8 mouse cellular contexts compared by ENCODE assay signal in the genomic region with DNA sequence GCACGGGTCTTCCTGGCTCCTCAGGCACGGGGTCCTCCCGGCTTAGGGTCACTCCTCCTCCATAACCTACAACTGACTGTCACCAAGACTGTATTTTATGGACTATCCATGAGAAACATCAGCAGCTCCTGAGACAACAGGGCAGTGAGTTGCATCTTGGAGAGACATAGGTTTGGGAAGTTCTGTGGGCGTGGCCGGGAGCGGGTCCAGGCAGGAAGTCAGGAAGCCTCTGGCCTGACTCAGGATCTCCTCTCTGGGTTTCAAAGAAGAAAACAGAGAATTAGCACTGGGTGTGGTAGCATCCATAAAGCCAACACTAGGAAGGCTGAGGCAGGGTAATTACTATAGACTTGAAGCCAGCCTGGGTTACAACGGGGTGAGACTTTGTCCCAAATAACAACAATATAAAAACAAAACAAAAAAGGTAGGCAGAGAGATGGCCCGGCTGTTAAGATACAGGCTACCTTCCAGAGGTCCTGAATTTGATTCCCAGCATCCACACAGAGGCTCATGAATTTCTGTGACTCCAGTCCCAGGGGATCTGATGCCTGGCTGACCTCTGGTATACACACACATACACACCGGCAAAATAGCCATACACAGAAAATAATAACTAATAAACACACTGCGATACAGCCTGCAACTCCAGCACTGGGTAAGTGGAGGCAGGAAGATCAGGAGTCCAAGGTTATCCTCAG. TPM values are rescaled to one million over a fixed set of nuclear protein-coding genes. Genes with fewer than 3 reads are reported as not detected.
DNase-seq lines count a peak whose midpoint lies in the region.

No protein-coding gene starts in this region.

- intact Hi-C loops in heart, postnatal 25 days (cut with DNase I), result loop anchor here (2.0 kb wide), 2 partner anchors 19 to 71 kb away; no protein-coding TSS in a partner anchor
- intact Hi-C loops in gastrocnemius, postnatal 14 days (cut with DNase I; ENCODE audit: low total_unique reads), result loop anchor here (5.0 kb wide), 1 partner anchor 73 kb away; no protein-coding TSS in a partner anchor

- DNase-seq in heart, adult 11 months, result peak; percentile 97
- DNase-seq in heart, postnatal 25 days (ENCODE audit: low spot score), result no peak
- peak; percentile 64 for DNase-seq in gastrocnemius, postnatal 14 days
- DNase-seq in kidney, adult 9 months, result peak; percentile 55
- DNase-seq in lung, postnatal 25 days (ENCODE audit: low spot score), result peak; percentile 35
- no peak for DNase-seq in thymus, postnatal 14 days
- no peak for DNase-seq in retina, embryonic 14.5 days (ENCODE audit: low spot score)
- no peak for DNase-seq in thymus, postnatal 36 days

RNA-seq across cellular contexts. Expression of gene Coro1c, which starts 21.5 kb away (rescaled TPM):
- 10 to 100 TPM; 34.5 to 35.2 TPM for total RNA-seq in heart, postnatal 25 days (2021)
- total RNA-seq in gastrocnemius, postnatal 14 days (2021), result 10 to 100 TPM; 24.0 to 28.7 TPM

Comparison
In these comparisons a context has a peak if more than half of its experiments do, and no peak if none do; other contexts are left out.
1. DNase-seq: peak in heart, adult 11 months (single experiment), gastrocnemius, postnatal 14 days (single experiment), kidney, adult 9 months (single experiment) and lung, postnatal 25 days (single experiment); none in heart, postnatal 25 days (single experiment), thymus, postnatal 14 days (single experiment), retina, embryonic 14.5 days (single experiment) and thymus, postnatal 36 days (0 of 2).